Mouse (Mus musculus): ENCODE data around the gene Gm49340.
"Not testable (repeated sequence)": the region's sequence is repeated elsewhere in the genome, so short reads cannot be mapped to it uniquely, and the experiment has no call there.

The Gm49340 gene

DNA sequence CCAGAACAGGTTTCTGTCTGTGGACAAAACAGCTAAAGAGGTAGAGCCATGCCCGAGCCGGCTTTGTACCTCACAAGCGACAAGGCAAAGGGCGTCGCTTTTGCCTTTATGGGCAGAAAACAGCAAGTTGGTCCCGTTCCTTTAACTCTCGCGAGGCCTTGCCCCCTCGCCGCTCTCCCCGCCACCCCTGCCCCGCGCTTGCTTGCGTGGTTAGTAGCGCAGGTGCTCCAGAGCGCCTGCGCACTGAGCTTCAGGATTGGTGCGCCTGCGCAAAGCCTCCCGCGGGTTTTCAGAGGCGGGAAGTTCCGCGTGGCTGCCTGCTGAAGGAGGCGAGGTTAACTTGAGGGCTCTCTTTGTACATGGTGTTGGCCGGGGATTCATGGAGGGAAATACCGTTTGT, at the start of gene Gm49340, which contains the start of the genes Aspa and Spata22:
Gene Gm49340, plus strand, starts transcription at position 300 of the 400 bp plus-strand sequence.
Gene Aspa, minus strand, starts transcription at position 155 of the 400 bp plus-strand sequence.
Gene Spata22, plus strand, starts transcription at position 300 of the 400 bp plus-strand sequence.
- DNase-seq: no peak

DNA sequence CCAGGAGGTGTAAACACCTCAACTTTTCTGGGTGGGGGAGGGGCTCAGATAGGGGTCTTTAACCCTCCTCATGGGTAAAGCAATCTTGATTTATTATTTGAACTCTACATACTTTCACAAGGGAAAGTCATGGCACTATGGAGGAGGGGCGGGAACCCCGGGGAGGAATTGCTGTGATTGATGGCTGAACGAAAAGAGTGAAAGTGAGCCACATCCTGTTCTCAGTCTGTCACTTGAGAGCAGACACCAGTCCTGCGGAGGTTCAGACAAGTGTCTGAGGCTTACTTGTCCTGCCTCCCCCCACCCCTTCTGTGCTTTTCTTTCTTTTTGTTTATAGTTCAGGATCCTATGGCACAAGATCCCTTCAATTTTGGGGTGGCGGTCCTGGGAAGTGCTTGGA, 48.8 kb upstream of the Gm49340 start:
- DNase-seq: no peak

GRCm38 (mm10) chr11:73281528-73282027, 48.0 kb upstream of the Gm49340 start:
- peak; percentile 41 for DNase-seq

- DNase-seq: peak; percentile 12
These were observed 46.2 kb upstream of the Gm49340 start for GRCm38 (mm10) chr11:73283369-73283768.

DNA sequence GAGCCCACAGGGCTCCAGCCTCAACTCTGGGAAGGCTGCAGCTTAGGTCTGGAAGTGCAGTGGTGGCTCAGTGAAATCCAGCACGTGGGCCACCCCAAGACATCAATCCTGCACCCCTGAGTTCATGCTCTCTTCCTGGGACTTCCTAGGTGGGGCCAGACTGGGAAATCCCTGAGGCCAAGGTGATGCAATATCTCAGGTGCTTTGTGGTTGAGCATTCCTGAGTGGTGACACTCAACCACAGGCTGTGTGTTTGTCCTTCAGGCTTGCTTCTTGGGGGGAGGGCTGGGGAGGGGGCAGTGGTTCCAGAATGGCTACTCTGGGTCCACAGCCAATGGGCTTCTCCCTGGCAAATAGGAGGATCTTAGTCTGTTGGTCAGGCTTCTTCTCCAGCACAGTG, 45.6 kb upstream of the Gm49340 start:
- DNase-seq: no peak

DNA sequence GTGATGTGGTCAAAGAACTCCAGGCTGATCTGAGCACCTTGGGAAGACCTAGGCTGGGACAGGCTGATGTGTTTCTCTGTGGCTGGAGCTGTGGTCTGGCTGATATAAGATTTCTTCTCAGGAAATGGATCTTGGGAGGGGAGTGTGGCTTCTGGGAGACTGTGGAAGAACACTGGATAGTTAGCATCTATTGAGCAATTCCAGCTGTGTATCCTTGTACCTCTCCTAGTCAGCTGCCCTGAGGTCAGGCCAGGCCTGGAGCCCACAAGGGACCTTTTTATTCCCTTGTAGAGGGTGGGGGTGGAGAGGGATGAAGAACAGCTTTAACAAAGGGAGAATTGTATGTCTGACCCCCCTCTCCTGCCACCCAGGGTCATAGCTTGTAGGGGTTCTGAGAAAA, 45.2 kb upstream of the Gm49340 start:
- DNase-seq: no peak

- DNase-seq: no peak
These were observed 39.9 kb upstream of the Gm49340 start for GRCm38 (mm10) chr11:73289621-73290020.

- no peak for DNase-seq
These were observed 26.4 kb upstream of the Gm49340 start for GRCm38 (mm10) chr11:73303123-73303522.

- DNase-seq: no peak
These were observed 13.6 kb upstream of the Gm49340 start for GRCm38 (mm10) chr11:73315961-73316360.

- DNase-seq: not testable (repeated sequence)
These were observed 11.0 kb upstream of the Gm49340 start for GRCm38 (mm10) chr11:73318581-73318980.

DNA sequence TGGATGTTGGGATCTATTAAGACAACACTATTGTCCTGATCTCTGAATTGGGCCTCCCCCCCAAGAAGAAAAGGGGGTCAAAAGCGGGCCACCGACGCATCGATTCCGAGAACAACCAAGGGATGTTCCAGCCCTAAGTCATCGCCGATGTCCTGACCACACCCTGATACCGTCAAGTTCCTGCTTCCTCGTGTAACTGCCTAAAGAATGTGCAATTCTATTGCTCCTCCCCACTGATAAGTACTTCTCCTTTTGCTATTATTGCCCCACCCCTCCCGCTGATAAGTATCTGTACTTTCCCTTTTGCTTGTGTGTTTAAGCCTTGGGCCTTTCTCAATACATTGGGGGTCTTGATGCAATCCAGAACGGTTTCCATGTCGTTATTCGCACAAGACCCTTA, 8.5 kb upstream of the Gm49340 start:
- not testable (repeated sequence) for DNase-seq

DNA sequence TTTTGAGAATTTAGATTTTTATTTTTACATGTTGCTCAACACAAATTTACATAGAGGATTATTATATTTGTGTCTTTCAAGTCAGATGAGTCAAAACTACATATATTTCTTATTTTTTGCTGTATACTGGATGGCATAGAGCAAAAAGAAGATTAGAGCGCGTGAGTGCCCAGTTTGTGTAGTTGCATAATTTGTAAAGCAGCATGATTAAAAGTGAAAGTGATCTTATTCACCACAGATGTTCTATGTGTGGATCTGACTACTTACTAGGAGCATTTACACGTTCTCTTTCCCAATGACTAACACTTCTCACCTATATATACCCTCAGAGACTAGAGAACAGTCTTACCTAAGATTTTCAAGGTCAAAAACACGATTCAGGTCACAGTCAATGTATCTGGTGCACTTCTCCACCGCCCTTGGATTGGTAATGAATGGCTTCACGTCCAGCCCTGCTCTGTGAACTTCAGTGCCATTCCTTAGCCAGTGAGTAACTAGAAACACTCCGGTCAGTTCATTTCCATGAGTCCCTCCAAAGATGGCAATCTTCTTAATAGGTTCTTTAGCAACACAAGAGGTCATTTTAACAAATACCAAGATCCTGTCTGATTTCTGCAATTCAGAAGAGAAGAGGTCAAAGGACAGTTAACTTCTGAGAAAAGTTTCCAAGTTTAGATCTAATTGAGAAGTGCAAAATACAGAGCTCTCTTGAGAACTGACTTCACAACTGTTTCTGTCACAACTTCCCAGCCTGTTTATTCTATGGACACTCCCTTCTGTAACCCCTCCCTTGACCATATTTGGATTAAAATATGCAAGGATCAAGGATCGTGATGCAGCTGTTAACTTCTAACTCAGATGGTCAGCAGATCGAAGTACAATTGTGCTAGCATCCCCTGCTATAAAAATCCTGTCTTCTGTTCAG, 5.4 kb upstream of the Gm49340 start:
- DNase-seq: no peak

DNA sequence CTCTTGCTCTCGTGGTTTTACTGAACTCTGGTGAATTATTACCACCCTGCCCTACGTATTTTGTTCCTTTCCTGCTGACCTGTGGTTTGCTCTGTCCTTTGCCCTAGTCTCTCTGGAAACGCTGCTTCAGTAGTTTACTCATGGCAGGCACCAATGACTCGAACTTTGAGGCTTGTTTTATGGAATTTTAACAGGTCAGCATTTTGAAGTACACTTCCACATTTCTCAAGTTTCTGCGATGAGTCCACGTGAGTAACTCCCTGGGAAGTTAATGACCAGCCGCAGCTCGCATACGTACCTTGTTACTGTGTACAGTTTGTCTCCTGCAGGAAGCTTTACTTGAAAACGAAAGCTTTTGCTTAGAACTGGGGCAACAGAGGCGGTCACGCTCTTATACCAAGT, 3.1 kb upstream of the Gm49340 start:
- no peak for DNase-seq

GRCm38 (mm10) chr11:73327361-73327760, 2.2 kb upstream of the Gm49340 start:
- no peak for DNase-seq

GRCm38 (mm10) chr11:73333357-73333756, 3.8 kb downstream of the Gm49340 start:
- DNase-seq: no peak

DNA sequence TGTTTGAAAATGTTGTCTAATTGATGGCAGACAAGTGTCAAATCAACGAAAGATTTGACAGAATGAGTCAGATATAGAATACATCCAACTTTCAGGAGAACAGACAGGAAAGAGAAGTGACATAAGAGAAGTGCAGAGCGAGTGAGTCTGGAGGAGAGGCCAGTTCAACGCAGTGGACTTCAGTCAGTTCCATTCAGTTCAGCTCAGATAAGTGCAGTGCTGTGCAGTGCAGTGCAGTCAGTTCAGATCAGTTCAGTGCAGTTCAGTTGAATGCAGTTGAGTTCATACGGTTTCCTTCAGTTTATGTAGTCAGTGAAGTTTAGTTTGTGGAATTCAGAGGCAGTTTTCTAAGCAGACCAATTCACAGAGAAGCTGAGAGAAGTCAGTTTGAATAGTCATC, 7.4 kb downstream of the Gm49340 start:
- no peak for DNase-seq

DNA sequence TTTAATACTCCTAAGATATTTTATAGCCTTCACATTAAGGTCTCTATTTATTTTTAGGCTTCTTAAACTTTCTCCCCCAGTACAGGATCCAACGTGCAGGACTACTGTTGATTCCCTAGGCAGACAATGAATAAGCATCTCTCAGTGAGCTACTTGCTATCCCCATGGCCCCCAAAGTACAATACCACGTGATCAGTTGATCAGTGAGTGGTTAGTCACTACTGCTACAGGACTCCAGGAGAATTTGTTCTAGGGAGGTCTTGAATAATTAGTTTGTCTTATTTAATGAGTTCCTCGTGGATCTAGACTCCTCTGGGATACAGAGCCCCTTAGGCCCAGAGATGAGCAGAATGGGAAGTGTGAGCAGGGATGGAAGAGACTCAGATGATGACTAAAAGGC, 20.9 kb downstream of the Gm49340 start, which contains the start of gene Olfr20:
Gene Olfr20, plus strand, starts transcription at position 301 of the 400 bp plus-strand sequence.
- no peak for DNase-seq

DNA sequence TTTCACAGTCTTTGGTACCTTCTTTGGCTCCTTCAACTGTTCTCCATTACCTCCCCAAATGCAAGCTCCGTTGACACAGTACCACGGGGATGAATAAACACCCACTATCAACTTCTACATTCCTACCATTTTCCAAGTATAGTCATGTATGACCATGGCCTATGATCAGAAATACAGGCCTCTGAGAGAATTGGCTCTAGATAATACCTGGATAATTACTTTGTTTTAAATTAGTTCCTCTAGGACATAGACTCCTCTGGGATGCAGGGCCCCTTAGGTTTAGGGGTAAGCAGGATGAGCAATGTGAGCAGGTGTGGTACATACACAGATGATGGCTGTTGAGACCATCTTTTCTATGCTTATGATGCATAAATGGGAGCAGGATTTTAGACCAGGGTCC, 41.4 kb downstream of the Gm49340 start, which contains the start of gene Olfr376:
Gene Olfr376, plus strand, starts transcription at position 301 of the 400 bp plus-strand sequence.
- no peak for DNase-seq

GRCm38 (mm10) chr11:73395374-73395773, 65.8 kb downstream of the Gm49340 start:
- no peak for DNase-seq

GRCm38 (mm10) chr11:73399514-73399913, 70.0 kb downstream of the Gm49340 start, which contains the start of gene Olfr1:
Gene Olfr1, minus strand, starts transcription at chr11:73399614.
- no peak for DNase-seq

Measured in lung, postnatal 14 days (tissue).